Mouse (Mus musculus) adrenal gland, postnatal 14 days (tissue): ENCODE results near the gene Tbx4. TPM values are rescaled to one million over a fixed set of nuclear protein-coding genes. Genes with fewer than 3 reads are reported as not detected.

ENCODE experiments used
- total RNA-seq: library from RNA; stranded (reverse); gene quantifications from 2 replicates; pipeline ENCODE4 v1.2.3, GENCODE M21; 2021

The Tbx4 gene
- total RNA-seq, 1 experiment from 2014 or later: not detected

Other genes starting within 250 kb of the Tbx4 start
- gene Tbx2, start 53.9 kb upstream of the Tbx4 start, total RNA-seq: 26.3 and 28.3 TPM in 2 replicates
- not detected in 2 replicates for gene Gm11444, start 36.1 kb upstream of the Tbx4 start, total RNA-seq